Mouse (Mus musculus): ENCODE measurements around the gene Myl7. TPM values are rescaled to one million over a fixed set of nuclear protein-coding genes. Genes with fewer than 3 reads are reported as not detected.
A peak's percentile ranks its signal among the peaks of the same experiment; 100 is the strongest.
"Not testable (repeated sequence)": the region's sequence is repeated elsewhere in the genome, so short reads cannot be mapped to it uniquely, and the experiment has no call there.

Myl7 gene
- polyA plus RNA-seq (2015; fragmentation: Nextera tagmentation; extraction: Ambion mirVana): 450 and 673 TPM in 2 replicates

- 47% methylated on average over 5 of the region's 5 CpGs for WGBS
- Histone ChIP-seq H3K27ac (ENCODE audit: low read length) (no peak within 1 kb of the TSS), H3K4me1 (replicated peaks; ENCODE audit: control insufficient read depth, insufficient read depth, low read length) (peaks cover 17% of the 10 kb centered on the region), H3K4me2 (ENCODE audit: low read depth, low read length) (peak within 1 kb of the TSS; percentile 34), H3K4me3 (ENCODE audit: low read length) (no peak within 1 kb of the TSS; the same call in 1 of the 2 replicates), H3K9ac (ENCODE audit: low read length) (peak within 1 kb of the TSS; percentile 18; the same call in 1 of the 2 replicates), H3K9me3 (ENCODE audit: control insufficient read depth, low read length) (no peaks in the 10 kb centered on the region), H3K27me3 (ENCODE audit: control insufficient read depth, insufficient read depth, low read depth, low read length) (peaks cover 2% of the 10 kb centered on the region), H3K36me3 (ENCODE audit: control insufficient read depth, insufficient read depth, low read length) (no peaks in the 10 kb centered on the region)
- ATAC-seq (ENCODE audit: low read depth): peak; percentile 41; the same call in 1 of the 2 replicates
These were observed at the start of gene Myl7 for GRCm38 (mm10) chr11:5898531-5898930. Myl7 (minus strand) TSS chr11:5898782.

- no peak overlapping the region for H3K4me3 ChIP-seq (ENCODE audit: low read length)
- 0 out of 2 replicates have a peak overlapping the region, but pooled peaks have one; percentile 8 for H3K9ac ChIP-seq (ENCODE audit: low read length)
- H3K4me1 ChIP-seq (replicated peaks; ENCODE audit: control insufficient read depth, insufficient read depth, low read length): peaks cover 11% of the 10 kb centered on the region
- no peaks in the 10 kb centered on the region for H3K9me3 ChIP-seq (ENCODE audit: control insufficient read depth, low read length)
- ATAC-seq (ENCODE audit: low read depth): no peak
- no peaks in the 10 kb centered on the region for H3K36me3 ChIP-seq (ENCODE audit: control insufficient read depth, insufficient read depth, low read length)
- no peak overlapping the region for H3K27ac ChIP-seq (ENCODE audit: low read length)
- no peak overlapping the region for H3K4me2 ChIP-seq (ENCODE audit: low read depth, low read length)
- 18% methylated on average over 4 of the region's 4 CpGs for WGBS
- no peaks in the 10 kb centered on the region for H3K27me3 ChIP-seq (ENCODE audit: control insufficient read depth, insufficient read depth, low read depth, low read length)
These were observed 49.2 kb upstream of the Myl7 start for GRCm38 (mm10) chr11:5947796-5948195.

- H3K9ac ChIP-seq (ENCODE audit: low read length): no peak overlapping the region
- H3K36me3 ChIP-seq (ENCODE audit: control insufficient read depth, insufficient read depth, low read length): no peaks in the 10 kb centered on the region
- WGBS: 59% methylated on average over 2 of the region's 2 CpGs
- H3K27me3 ChIP-seq (ENCODE audit: control insufficient read depth, insufficient read depth, low read depth, low read length): no peaks in the 10 kb centered on the region
- peaks cover 9% of the 10 kb centered on the region for H3K4me1 ChIP-seq (replicated peaks; ENCODE audit: control insufficient read depth, insufficient read depth, low read length)
- no peak for ATAC-seq (ENCODE audit: low read depth)
- no peak overlapping the region for H3K4me2 ChIP-seq (ENCODE audit: low read depth, low read length)
- no peak overlapping the region for H3K4me3 ChIP-seq (ENCODE audit: low read length)
- H3K9me3 ChIP-seq (ENCODE audit: control insufficient read depth, low read length): no peaks in the 10 kb centered on the region
- H3K27ac ChIP-seq (ENCODE audit: low read length): no peak overlapping the region
These were observed 46.5 kb upstream of the Myl7 start for GRCm38 (mm10) chr11:5945096-5945495.

GRCm38 (mm10) chr11:5942966-5943365 is 44.4 kb upstream of the Myl7 start:
- 71% methylated on average over 6 of the region's 6 CpGs for WGBS
- Histone ChIP-seq H3K4me3 (ENCODE audit: low read length) (no peak overlapping the region), H3K4me2 (ENCODE audit: low read depth, low read length) (no peak overlapping the region), H3K9ac (ENCODE audit: low read length) (no peak overlapping the region), H3K36me3 (ENCODE audit: control insufficient read depth, insufficient read depth, low read length) (no peaks in the 10 kb centered on the region), H3K4me1 (replicated peaks; ENCODE audit: control insufficient read depth, insufficient read depth, low read length) (peaks cover 2% of the 10 kb centered on the region; the same call in 1 of the 2 replicates), H3K27me3 (ENCODE audit: control insufficient read depth, insufficient read depth, low read depth, low read length) (no peaks in the 10 kb centered on the region), H3K27ac (ENCODE audit: low read length) (no peak overlapping the region), H3K9me3 (ENCODE audit: control insufficient read depth, low read length) (no peaks in the 10 kb centered on the region)
- ATAC-seq (ENCODE audit: low read depth): no peak

GRCm38 (mm10) chr11:5934531-5934930 is 35.9 kb upstream of the Myl7 start:
- H3K9me3 ChIP-seq (ENCODE audit: control insufficient read depth, low read length); H3K4me2 ChIP-seq (ENCODE audit: low read depth, low read length); H3K9ac ChIP-seq (ENCODE audit: low read length); H3K27me3 ChIP-seq (ENCODE audit: control insufficient read depth, insufficient read depth, low read depth, low read length); H3K27ac ChIP-seq (ENCODE audit: low read length); H3K4me1 ChIP-seq (replicated peaks; ENCODE audit: control insufficient read depth, insufficient read depth, low read length); H3K4me3 ChIP-seq (ENCODE audit: low read length); H3K36me3 ChIP-seq (ENCODE audit: control insufficient read depth, insufficient read depth, low read length); ATAC-seq (ENCODE audit: low read depth): not testable (repeated sequence)
- WGBS: 93% methylated on average over 11 of the region's 11 CpGs

DNA sequence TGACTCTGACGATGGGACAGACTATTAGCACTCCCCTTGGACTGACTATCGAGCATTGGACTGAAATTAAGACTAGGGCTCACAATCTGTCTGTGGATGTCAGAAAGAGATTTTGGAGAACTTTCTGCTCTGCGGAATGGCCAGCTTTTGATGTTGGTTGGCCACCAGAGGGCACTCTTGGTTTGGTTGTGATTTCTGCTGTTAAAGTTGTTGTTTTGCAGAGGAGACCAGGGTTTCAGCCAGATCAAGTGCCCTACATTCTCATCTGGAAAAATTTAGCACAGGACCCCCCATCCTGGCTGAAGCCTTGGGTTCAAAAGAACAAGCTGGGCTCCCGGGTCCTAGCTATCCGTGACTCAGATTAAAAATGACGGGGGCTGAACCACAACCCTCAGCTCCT is 33.4 kb upstream of the Myl7 start:
- not testable (repeated sequence) for H3K9me3 ChIP-seq (ENCODE audit: control insufficient read depth, low read length); H3K4me1 ChIP-seq (replicated peaks; ENCODE audit: control insufficient read depth, insufficient read depth, low read length); H3K27ac ChIP-seq (ENCODE audit: low read length); H3K9ac ChIP-seq (ENCODE audit: low read length); H3K4me2 ChIP-seq (ENCODE audit: low read depth, low read length); H3K4me3 ChIP-seq (ENCODE audit: low read length); ATAC-seq (ENCODE audit: low read depth); H3K27me3 ChIP-seq (ENCODE audit: control insufficient read depth, insufficient read depth, low read depth, low read length); H3K36me3 ChIP-seq (ENCODE audit: control insufficient read depth, insufficient read depth, low read length)
- 86% methylated on average over 6 of the region's 6 CpGs for WGBS

DNA sequence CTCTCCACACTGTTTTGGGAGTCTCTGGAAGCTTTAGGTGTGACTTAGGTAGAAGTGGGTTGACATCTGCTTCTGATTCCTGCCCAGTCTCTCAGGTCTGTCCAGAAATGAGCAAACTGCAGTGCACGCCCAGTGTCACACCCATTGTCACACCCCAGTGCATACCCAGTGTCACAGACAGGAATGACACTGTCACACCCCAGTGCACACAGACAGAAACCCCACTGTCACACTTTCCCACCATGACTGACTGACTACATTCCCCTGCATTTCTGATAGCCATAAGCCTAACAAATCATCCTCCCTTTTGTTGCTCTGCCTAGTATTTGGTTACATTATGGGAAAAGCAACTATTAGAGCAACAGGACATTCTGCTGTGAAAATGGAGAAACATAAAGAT is 32.0 kb upstream of the Myl7 start:
- no peak for ATAC-seq (ENCODE audit: low read depth)
- no peaks in the 10 kb centered on the region for H3K36me3 ChIP-seq (ENCODE audit: control insufficient read depth, insufficient read depth, low read length)
- H3K4me3 ChIP-seq (ENCODE audit: low read length): no peak overlapping the region
- WGBS: 67% methylated on average over 1 of the region's 1 CpGs
- no peaks in the 10 kb centered on the region for H3K27me3 ChIP-seq (ENCODE audit: control insufficient read depth, insufficient read depth, low read depth, low read length)
- no peaks in the 10 kb centered on the region for H3K4me1 ChIP-seq (replicated peaks; ENCODE audit: control insufficient read depth, insufficient read depth, low read length)
- H3K27ac ChIP-seq (ENCODE audit: low read length): no peak overlapping the region
- H3K9ac ChIP-seq (ENCODE audit: low read length): no peak overlapping the region
- no peak overlapping the region for H3K4me2 ChIP-seq (ENCODE audit: low read depth, low read length)
- no peaks in the 10 kb centered on the region; the same call in 1 of the 2 replicates for H3K9me3 ChIP-seq (ENCODE audit: control insufficient read depth, low read length)

DNA sequence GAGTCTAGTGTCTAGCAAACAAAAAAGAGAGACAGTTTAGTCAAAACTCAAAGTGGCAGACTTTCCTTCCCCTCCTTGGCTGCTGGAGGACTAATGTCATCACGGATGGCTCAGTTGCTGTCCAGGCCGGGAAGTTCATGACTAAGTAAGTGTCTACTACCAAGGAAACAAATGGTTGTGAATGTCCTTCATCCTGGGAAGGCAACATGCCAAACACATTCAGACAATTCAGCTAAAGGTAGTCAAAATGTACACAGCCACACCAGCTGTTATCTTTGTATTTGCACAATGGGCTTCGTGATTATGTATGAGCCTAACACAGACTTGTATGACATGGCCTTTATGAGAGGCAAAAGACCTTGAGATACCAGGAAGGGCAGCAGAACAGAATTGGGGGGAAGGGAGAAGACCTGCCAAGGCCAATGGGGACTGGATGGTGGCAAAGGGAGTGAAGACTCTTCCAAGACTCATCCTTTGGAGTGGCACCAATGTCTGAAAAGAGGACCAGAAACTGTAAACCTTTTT is 28.2 kb upstream of the Myl7 start:
- H3K4me3 ChIP-seq (ENCODE audit: low read length): no peak overlapping the region
- WGBS: 74% methylated on average over 3 of the region's 3 CpGs
- H3K4me1 ChIP-seq (replicated peaks; ENCODE audit: control insufficient read depth, insufficient read depth, low read length): no peaks in the 10 kb centered on the region
- no peak overlapping the region for H3K4me2 ChIP-seq (ENCODE audit: low read depth, low read length)
- no peak overlapping the region for H3K27ac ChIP-seq (ENCODE audit: low read length)
- no peak overlapping the region for H3K9ac ChIP-seq (ENCODE audit: low read length)
- no peaks in the 10 kb centered on the region for H3K27me3 ChIP-seq (ENCODE audit: control insufficient read depth, insufficient read depth, low read depth, low read length)
- no peaks in the 10 kb centered on the region for H3K9me3 ChIP-seq (ENCODE audit: control insufficient read depth, low read length)
- H3K36me3 ChIP-seq (ENCODE audit: control insufficient read depth, insufficient read depth, low read length): no peaks in the 10 kb centered on the region
- ATAC-seq (ENCODE audit: low read depth): no peak

DNA sequence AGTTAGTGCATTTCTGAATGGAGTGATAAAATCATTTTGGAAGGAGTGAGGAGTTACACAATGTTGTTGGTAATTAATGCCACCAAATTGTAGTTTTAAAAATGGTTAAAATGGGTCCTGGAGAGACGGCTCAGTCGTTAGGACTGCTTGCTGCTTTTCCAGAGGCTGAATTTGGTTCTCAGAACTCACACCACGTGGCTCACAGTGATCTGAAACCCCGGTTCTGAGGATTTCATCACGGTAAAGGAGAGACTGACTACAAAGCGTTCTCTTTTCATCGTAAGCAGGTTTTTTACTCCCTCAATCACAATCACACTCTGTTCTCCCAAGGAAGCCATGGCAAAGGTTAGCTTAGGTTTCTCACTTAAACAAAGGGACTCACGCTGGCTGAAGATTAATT is 26.1 kb upstream of the Myl7 start:
- no peak overlapping the region for H3K9ac ChIP-seq (ENCODE audit: low read length)
- H3K4me2 ChIP-seq (ENCODE audit: low read depth, low read length): no peak overlapping the region
- 41% methylated on average over 8 of the region's 8 CpGs for WGBS
- H3K4me3 ChIP-seq (ENCODE audit: low read length): no peak overlapping the region
- H3K9me3 ChIP-seq (ENCODE audit: control insufficient read depth, low read length): no peaks in the 10 kb centered on the region
- H3K36me3 ChIP-seq (ENCODE audit: control insufficient read depth, insufficient read depth, low read length): no peaks in the 10 kb centered on the region
- H3K4me1 ChIP-seq (replicated peaks; ENCODE audit: control insufficient read depth, insufficient read depth, low read length): peaks cover 3% of the 10 kb centered on the region; the same call in 1 of the 2 replicates
- no peak for ATAC-seq (ENCODE audit: low read depth)
- no peaks in the 10 kb centered on the region for H3K27me3 ChIP-seq (ENCODE audit: control insufficient read depth, insufficient read depth, low read depth, low read length)
- H3K27ac ChIP-seq (ENCODE audit: low read length): no peak overlapping the region
